ENCODE assay signal across 16 mouse cellular contexts in genomic region chr14:22152701-22153100, GRCm38 (mm10).
DNase-seq lines count a peak whose midpoint lies in the region; ATAC-seq lines count a peak whose summit lies in the region.
"Had no signal": no experiment of that assay in that cellular context is flagged by ENCODE, and none has a peak within 500 bp of the region (broad histone marks: within the 10 kb centered on the region; RNA-seq: fewer than 3 reads in every experiment).

No protein-coding gene starts in this region.

- H3K4me1 ChIP-seq in kidney, embryonic 15.5 days = peaks cover 41% of the 10 kb centered on the region
- H3K4me1 ChIP-seq in hindbrain, embryonic 11.5 days (replicated peaks; ENCODE audit: control insufficient read depth, insufficient read depth, low read length) = peaks cover 7% of the 10 kb centered on the region
- peaks cover 55% of the 10 kb centered on the region for H3K4me1 ChIP-seq in midbrain, embryonic 10.5 days
- H3K4me1 ChIP-seq in neural tube, embryonic 15.5 days = peaks cover 31% of the 10 kb centered on the region

- ATAC-seq in kidney, embryonic 15.5 days (replicated peaks; ENCODE audit: low FRiP score) = no peak
- ATAC-seq in hindbrain, embryonic 11.5 days (ENCODE audit: low FRiP score) = no peak
- no peak for ATAC-seq in neural tube, embryonic 15.5 days (ENCODE audit: low FRiP score)
- ATAC-seq: CD4-positive, CD25-positive, alpha-beta regulatory T cell, adult 4 months had no signal

- H3K4me2 ChIP-seq in kidney, embryonic 15.5 days = peak overlapping the region; percentile 3
- H3K4me2 ChIP-seq in hindbrain, embryonic 11.5 days (replicated peaks; ENCODE audit: low read depth, low read length) = no peak overlapping the region
- peak overlapping the region; percentile 29 for H3K4me2 ChIP-seq in neural tube, embryonic 15.5 days
- H3K4me2 ChIP-seq: embryonic facial prominence, embryonic 15.5 days; heart, embryonic 15.5 days had no signal

- H3K27me3 ChIP-seq in kidney, embryonic 15.5 days = peaks cover 11% of the 10 kb centered on the region
- 0 out of 2 replicates have a peak, but pooled peaks cover 3% of the 10 kb centered on the region for H3K27me3 ChIP-seq in hindbrain, embryonic 11.5 days (ENCODE audit: control insufficient read depth, insufficient read depth, low read length)
- peaks cover 69% of the 10 kb centered on the region for H3K27me3 ChIP-seq in midbrain, embryonic 10.5 days (ENCODE audit: low read depth, poor library complexity, severe bottlenecking)
- no peaks in the 10 kb centered on the region for H3K27me3 ChIP-seq in neural tube, embryonic 15.5 days (replicated peaks)
- H3K27me3 ChIP-seq: embryonic facial prominence, embryonic 15.5 days; heart, embryonic 15.5 days; megakaryocyte, embryonic 14.5 days had no signal

- H3K9me3 ChIP-seq in kidney, embryonic 15.5 days (replicated peaks) = no peaks in the 10 kb centered on the region
- no peaks in the 10 kb centered on the region for H3K9me3 ChIP-seq in hindbrain, embryonic 11.5 days (ENCODE audit: control insufficient read depth, low read length)
- H3K9me3 ChIP-seq in midbrain, embryonic 10.5 days (replicated peaks) = no peaks in the 10 kb centered on the region
- H3K9me3 ChIP-seq in neural tube, embryonic 15.5 days (replicated peaks) = no peaks in the 10 kb centered on the region
- H3K9me3 ChIP-seq: embryonic facial prominence, embryonic 15.5 days; heart, embryonic 15.5 days; megakaryocyte, embryonic 14.5 days had no signal

- no peak for DNase-seq in kidney, adult 18-20 months
- peak; percentile 41 for DNase-seq in hindbrain, embryonic 11.5 days (ENCODE audit: low spot score)
- DNase-seq in midbrain, embryonic 10.5 days (ENCODE audit: low spot score) = no peak
- DNase-seq in heart, adult 18-20 months = no peak
- DNase-seq in gastrocnemius, postnatal 25 days = no peak
- no peak for DNase-seq in layer of hippocampus, postnatal 14 days (ENCODE audit: low spot score in 2 of 2)
- DNase-seq: adrenal gland, postnatal 14 days; cerebellum, adult 2 months; kidney, adult 11 months had no signal

- WGBS in kidney, embryonic 15.5 days = 18% methylated on average over 13 of the region's 13 CpGs
- WGBS in hindbrain, embryonic 11.5 days = 28% methylated on average over 13 of the region's 13 CpGs
- WGBS in midbrain, embryonic 10.5 days = 63% methylated on average over 13 of the region's 13 CpGs
- WGBS in neural tube, embryonic 15.5 days = 16% methylated on average over 13 of the region's 13 CpGs

- no peak overlapping the region for H3K4me3 ChIP-seq in kidney, embryonic 15.5 days (replicated peaks)
- no peak overlapping the region for H3K4me3 ChIP-seq in hindbrain, embryonic 11.5 days (ENCODE audit: low read depth, low read length)
- H3K4me3 ChIP-seq in midbrain, embryonic 10.5 days = no peak overlapping the region
- no peak overlapping the region for H3K4me3 ChIP-seq in neural tube, embryonic 15.5 days (replicated peaks)
- H3K4me3 ChIP-seq: embryonic facial prominence, embryonic 15.5 days; heart, embryonic 15.5 days; left cerebral cortex, adult 2 months; megakaryocyte, embryonic 14.5 days had no signal

- H3K27ac ChIP-seq in kidney, embryonic 15.5 days = no peak overlapping the region
- no peak overlapping the region for H3K27ac ChIP-seq in hindbrain, embryonic 11.5 days (ENCODE audit: low read depth, low read length)
- H3K27ac ChIP-seq in midbrain, embryonic 10.5 days (replicated peaks) = 0 out of 2 replicates have a peak overlapping the region, but pooled peaks have one; percentile 9
- no peak overlapping the region for H3K27ac ChIP-seq in neural tube, embryonic 15.5 days (replicated peaks)
- H3K27ac ChIP-seq: embryonic facial prominence, embryonic 15.5 days; heart, embryonic 15.5 days; left cerebral cortex, adult 2 months had no signal

- H3K36me3 ChIP-seq in kidney, embryonic 15.5 days = no peaks in the 10 kb centered on the region
- H3K36me3 ChIP-seq in hindbrain, embryonic 11.5 days (ENCODE audit: control insufficient read depth, insufficient read depth, low read length) = no peaks in the 10 kb centered on the region
- H3K36me3 ChIP-seq in midbrain, embryonic 10.5 days = no peaks in the 10 kb centered on the region
- H3K36me3 ChIP-seq in neural tube, embryonic 15.5 days = no peaks in the 10 kb centered on the region
- H3K36me3 ChIP-seq: embryonic facial prominence, embryonic 15.5 days; heart, embryonic 15.5 days had no signal

- no peak overlapping the region for H3K9ac ChIP-seq in kidney, embryonic 15.5 days
- no peak overlapping the region for H3K9ac ChIP-seq in hindbrain, embryonic 11.5 days (ENCODE audit: low read depth, low read length)
- H3K9ac ChIP-seq in neural tube, embryonic 15.5 days (replicated peaks) = no peak overlapping the region
- H3K9ac ChIP-seq: embryonic facial prominence, embryonic 15.5 days; heart, embryonic 15.5 days had no signal
